Mouse (Mus musculus): ENCODE measurements around the gene Gm28230. TPM values are rescaled to one million over a fixed set of nuclear protein-coding genes. Genes with fewer than 3 reads are reported as not detected.

Gene Gm28230
- polyA plus RNA-seq, 2 experiments = 0.18 to 5.0 TPM

DNA sequence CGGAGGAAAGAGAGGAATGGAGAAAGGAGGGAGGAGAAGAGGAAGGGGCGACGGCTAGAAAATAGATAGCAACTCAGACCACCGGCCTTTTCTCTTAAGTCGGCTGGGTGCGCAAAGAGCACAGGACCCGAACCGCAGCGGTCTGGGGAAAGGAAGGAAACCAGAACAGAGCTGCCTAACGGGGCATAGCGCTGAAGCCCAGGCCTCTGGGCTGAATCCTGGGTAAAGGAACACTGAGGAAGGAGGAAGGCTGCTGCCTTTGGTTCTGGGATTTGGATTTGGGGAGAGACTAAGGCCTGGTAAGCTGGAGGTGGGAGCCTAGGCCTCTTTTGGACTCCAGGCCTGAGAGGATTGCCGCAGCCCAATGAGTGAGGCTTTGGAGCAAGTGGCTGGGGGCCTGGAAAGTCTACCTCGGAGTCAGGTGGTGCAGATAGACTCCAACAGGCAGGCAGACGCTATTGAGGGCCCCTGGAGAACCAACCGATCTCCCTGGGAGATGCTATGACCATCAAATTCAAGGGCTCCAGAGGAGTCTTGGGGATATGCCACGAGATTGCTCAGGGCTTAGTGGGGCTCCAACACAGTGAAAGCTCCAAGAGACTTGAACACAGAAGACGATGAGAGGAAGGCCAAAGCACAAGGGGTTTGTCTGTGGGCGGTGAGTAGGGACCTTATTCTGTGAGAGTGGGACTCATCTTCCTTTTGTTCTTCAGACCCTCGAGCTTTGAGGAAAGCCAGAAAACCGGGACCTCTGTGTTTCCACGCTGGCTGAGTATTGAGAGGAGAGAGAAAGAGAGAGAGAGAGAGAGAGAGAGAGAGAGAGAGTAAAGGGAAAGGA lies 45.7 kb upstream of the Gm28230 start:
- peaks cover 5% of the 10 kb centered on the region; the same call in 1 of the 2 replicates for H3K4me1 ChIP-seq (ENCODE audit: control insufficient read depth, insufficient read depth, low read length)
- no peaks in the 10 kb centered on the region for H3K9me3 ChIP-seq (ENCODE audit: control insufficient read depth, low read length)
- peak overlapping the region; percentile 96 for H3K4me2 ChIP-seq (replicated peaks; ENCODE audit: low read depth, low read length, severe bottlenecking)
- TF ChIP-seq POLR2A (IDR thresholded peaks at IDR 0.05; ENCODE audit: borderline replicate concordance, extremely low read depth, insufficient read depth, insufficient read length) = no peak
- peak overlapping the region; percentile 74 for H3K4me3 ChIP-seq (replicated peaks; ENCODE audit: low read length)
- WGBS = 7% methylated on average over 21 of the region's 21 CpGs
- peak overlapping the region; percentile 99 for H3K9ac ChIP-seq (ENCODE audit: low read depth, low read length, severe bottlenecking)
- DNase-seq (ENCODE audit: low spot score) = no peak
- no peak for ATAC-seq (ENCODE audit: low FRiP score, low read depth)
- peaks cover 11% of the 10 kb centered on the region; the same call in 1 of the 2 replicates for H3K36me3 ChIP-seq (ENCODE audit: control insufficient read depth, insufficient read depth, low read length)
- H3K27me3 ChIP-seq (ENCODE audit: control insufficient read depth, insufficient read depth, low read length) = peaks cover 35% of the 10 kb centered on the region
- H3K27ac ChIP-seq (replicated peaks; ENCODE audit: low read depth, low read length) = peak overlapping the region; percentile 97

DNA sequence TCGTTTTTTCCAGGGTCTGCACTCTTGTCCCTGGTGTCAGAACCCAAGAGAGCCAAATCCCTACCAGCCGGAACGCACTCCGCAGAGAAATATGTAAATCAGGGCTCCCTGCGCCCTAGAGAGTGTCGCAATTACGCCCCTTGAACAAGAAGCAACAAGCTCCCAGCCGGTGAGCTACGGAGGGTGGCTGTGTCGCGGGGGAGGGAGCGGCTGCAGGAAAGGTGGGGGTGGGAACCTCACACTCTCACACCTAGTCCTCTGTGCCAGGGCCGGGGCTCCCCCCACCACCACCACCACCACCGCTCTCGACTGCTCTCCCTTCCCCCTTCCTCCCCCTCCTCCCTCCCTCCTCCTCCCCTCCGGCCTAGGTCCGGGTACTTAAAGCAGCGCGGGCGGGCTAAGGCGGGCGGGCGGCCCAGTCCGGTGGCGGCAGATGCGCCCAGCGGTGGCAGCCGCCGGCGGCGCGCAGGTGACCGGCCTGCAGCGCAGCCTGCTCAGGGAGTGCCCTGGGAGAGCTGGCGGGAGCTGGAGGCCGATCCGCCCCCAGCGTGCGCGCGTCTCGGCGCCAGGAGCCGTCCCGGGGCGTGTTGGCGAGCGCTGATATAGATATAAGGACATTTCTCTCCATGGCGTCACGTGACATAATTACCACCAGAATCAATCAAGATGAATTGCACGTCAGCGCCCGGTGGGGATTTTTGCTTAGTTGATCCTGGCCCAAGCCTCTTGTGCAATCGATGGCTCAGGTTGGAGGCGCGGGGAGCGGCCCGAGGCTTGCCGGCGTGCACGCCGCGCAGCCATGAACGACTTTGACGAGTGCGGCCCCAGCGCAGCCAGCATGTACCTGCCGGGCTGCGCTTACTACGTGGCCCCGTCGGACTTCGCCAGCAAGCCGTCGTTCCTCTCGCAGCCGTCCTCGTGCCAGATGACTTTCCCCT lies 44.7 kb upstream of the Gm28230 start:
- ATAC-seq (ENCODE audit: low FRiP score, low read depth) (peak; percentile 53), DNase-seq (ENCODE audit: low spot score) (peak; percentile 73)
- Histone ChIP-seq H3K4me2 (replicated peaks; ENCODE audit: low read depth, low read length, severe bottlenecking) (peak overlapping the region; percentile 96), H3K4me3 (replicated peaks; ENCODE audit: low read length) (peak overlapping the region; percentile 74), H3K27me3 (ENCODE audit: control insufficient read depth, insufficient read depth, low read length) (peaks cover 33% of the 10 kb centered on the region), H3K9me3 (ENCODE audit: control insufficient read depth, low read length) (no peaks in the 10 kb centered on the region), H3K36me3 (ENCODE audit: control insufficient read depth, insufficient read depth, low read length) (peaks cover 13% of the 10 kb centered on the region), H3K4me1 (ENCODE audit: control insufficient read depth, insufficient read depth, low read length) (peaks cover 5% of the 10 kb centered on the region; the same call in 1 of the 2 replicates), H3K27ac (replicated peaks; ENCODE audit: low read depth, low read length) (peak overlapping the region; percentile 97), H3K9ac (ENCODE audit: low read depth, low read length, severe bottlenecking) (peak overlapping the region; percentile 99)
- under 1% methylated on average over 69 of the region's 78 CpGs for WGBS
- peak; percentile 31; the same call in 1 of the 2 replicates for TF ChIP-seq POLR2A (IDR thresholded peaks at IDR 0.05; ENCODE audit: borderline replicate concordance, extremely low read depth, insufficient read depth, insufficient read length)

DNA sequence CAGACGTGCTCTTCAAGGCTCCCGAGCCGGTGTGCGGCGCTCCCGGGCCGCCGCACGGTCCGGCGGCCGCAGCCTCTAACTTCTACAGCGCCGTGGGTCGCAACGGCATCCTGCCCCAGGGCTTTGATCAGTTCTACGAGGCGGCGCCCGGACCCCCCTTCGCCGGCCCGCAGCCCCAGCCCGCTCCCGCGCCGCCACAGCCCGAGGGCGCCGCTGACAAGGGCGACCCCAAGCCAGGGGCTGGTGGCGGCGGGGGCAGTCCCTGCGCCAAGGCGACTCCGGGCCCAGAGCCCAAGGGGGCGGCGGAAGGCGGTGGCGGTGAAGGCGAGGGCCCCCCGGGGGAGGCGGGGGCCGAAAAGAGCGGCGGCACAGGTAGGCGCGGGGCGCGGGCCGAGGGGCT lies 43.7 kb upstream of the Gm28230 start:
- H3K27me3 ChIP-seq (ENCODE audit: control insufficient read depth, insufficient read depth, low read length) = peaks cover 32% of the 10 kb centered on the region
- peak overlapping the region; percentile 99 for H3K9ac ChIP-seq (ENCODE audit: low read depth, low read length, severe bottlenecking)
- peak overlapping the region; percentile 97 for H3K27ac ChIP-seq (replicated peaks; ENCODE audit: low read depth, low read length)
- TF ChIP-seq POLR2A (IDR thresholded peaks at IDR 0.05; ENCODE audit: borderline replicate concordance, extremely low read depth, insufficient read depth, insufficient read length) = no peak
- H3K4me3 ChIP-seq (replicated peaks; ENCODE audit: low read length) = peak overlapping the region; percentile 74
- WGBS = 1% methylated on average over 26 of the region's 51 CpGs
- DNase-seq (ENCODE audit: low spot score) (no peak), ATAC-seq (ENCODE audit: low FRiP score, low read depth) (peak; percentile 1; the same call in 1 of the 2 replicates)
- H3K4me2 ChIP-seq (replicated peaks; ENCODE audit: low read depth, low read length, severe bottlenecking) = peak overlapping the region; percentile 96
- H3K36me3 ChIP-seq (ENCODE audit: control insufficient read depth, insufficient read depth, low read length) = peaks cover 22% of the 10 kb centered on the region
- H3K9me3 ChIP-seq (ENCODE audit: control insufficient read depth, low read length) = no peaks in the 10 kb centered on the region
- H3K4me1 ChIP-seq (ENCODE audit: control insufficient read depth, insufficient read depth, low read length) = peaks cover 5% of the 10 kb centered on the region; the same call in 1 of the 2 replicates

DNA sequence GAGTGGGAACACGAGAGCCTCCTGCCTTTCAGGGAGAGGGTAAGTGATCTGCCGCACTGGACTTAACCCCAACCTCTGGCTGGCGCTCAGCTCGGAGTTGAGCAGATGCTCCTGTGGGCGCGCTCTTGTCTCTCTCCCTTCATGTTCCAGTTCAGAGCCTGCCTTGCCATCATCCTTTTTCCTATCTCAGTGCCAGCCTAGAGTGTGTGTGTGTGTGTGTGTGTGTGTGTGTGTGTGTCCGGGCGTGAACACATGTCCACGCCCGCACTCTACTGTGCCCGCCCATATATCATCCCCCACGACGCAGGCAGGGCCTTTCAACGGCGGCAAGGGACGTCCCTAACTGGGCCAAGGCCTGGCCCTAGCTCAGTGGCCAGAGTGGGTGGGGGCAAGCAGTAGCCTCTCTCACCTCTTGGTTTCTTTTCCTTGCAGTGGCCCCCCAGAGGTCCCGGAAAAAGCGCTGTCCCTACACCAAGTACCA lies 43.0 kb upstream of the Gm28230 start:
- H3K9ac ChIP-seq (ENCODE audit: low read depth, low read length, severe bottlenecking) = peak overlapping the region; percentile 99
- H3K4me2 ChIP-seq (replicated peaks; ENCODE audit: low read depth, low read length, severe bottlenecking) = peak overlapping the region; percentile 96

DNA sequence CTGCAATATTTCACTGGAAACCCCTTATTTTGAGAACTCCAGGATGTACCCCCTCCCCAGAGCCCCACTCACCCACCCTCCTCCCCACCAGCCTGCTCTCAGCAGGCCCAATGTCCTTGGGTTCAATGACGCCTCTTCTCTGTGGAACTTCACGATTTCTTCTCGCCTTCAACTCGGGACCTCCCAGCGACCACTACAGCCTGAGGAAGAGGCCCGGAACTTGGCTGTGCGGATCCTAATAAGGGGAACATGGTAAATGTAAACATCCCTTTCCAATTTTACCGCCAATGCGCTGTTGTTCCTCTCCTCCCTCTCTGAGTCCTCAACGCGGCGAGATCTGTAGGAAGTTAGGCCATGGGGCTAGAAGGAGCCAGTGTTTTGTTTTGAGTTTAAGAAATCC lies 42.4 kb upstream of the Gm28230 start:
- no peak for DNase-seq (ENCODE audit: low spot score)
- Histone ChIP-seq H3K36me3 (ENCODE audit: control insufficient read depth, insufficient read depth, low read length) (peaks cover 23% of the 10 kb centered on the region), H3K4me2 (replicated peaks; ENCODE audit: low read depth, low read length, severe bottlenecking) (peak overlapping the region; percentile 96)

More for the DNA sequence above, 43.0 kb upstream of the Gm28230 start:
- ATAC-seq (ENCODE audit: low FRiP score, low read depth) (no peak), DNase-seq (ENCODE audit: low spot score) (no peak)
- Histone ChIP-seq H3K9me3 (ENCODE audit: control insufficient read depth, low read length) (no peaks in the 10 kb centered on the region), H3K4me3 (replicated peaks; ENCODE audit: low read length) (peak overlapping the region; percentile 74), H3K27me3 (ENCODE audit: control insufficient read depth, insufficient read depth, low read length) (peaks cover 32% of the 10 kb centered on the region), H3K27ac (replicated peaks; ENCODE audit: low read depth, low read length) (peak overlapping the region; percentile 97), H3K36me3 (ENCODE audit: control insufficient read depth, insufficient read depth, low read length) (peaks cover 23% of the 10 kb centered on the region), H3K4me1 (ENCODE audit: control insufficient read depth, insufficient read depth, low read length) (peaks cover 3% of the 10 kb centered on the region; the same call in 1 of the 2 replicates)
- TF ChIP-seq POLR2A (IDR thresholded peaks at IDR 0.05; ENCODE audit: borderline replicate concordance, extremely low read depth, insufficient read depth, insufficient read length) = no peak
- 1% methylated on average over 18 of the region's 18 CpGs for WGBS

More for the DNA sequence above, 42.4 kb upstream of the Gm28230 start:
- 11% methylated on average over 12 of the region's 12 CpGs for WGBS
- ATAC-seq (ENCODE audit: low FRiP score, low read depth) = no peak
- TF ChIP-seq POLR2A (IDR thresholded peaks at IDR 0.05; ENCODE audit: borderline replicate concordance, extremely low read depth, insufficient read depth, insufficient read length) = no peak
- H3K4me3 ChIP-seq (replicated peaks; ENCODE audit: low read length) = peak overlapping the region; percentile 74
- no peaks in the 10 kb centered on the region for H3K9me3 ChIP-seq (ENCODE audit: control insufficient read depth, low read length)
- peak overlapping the region; percentile 99 for H3K9ac ChIP-seq (ENCODE audit: low read depth, low read length, severe bottlenecking)
- H3K27me3 ChIP-seq (ENCODE audit: control insufficient read depth, insufficient read depth, low read length) = peaks cover 32% of the 10 kb centered on the region
- H3K27ac ChIP-seq (replicated peaks; ENCODE audit: low read depth, low read length) = peak overlapping the region; percentile 97
- H3K4me1 ChIP-seq (ENCODE audit: control insufficient read depth, insufficient read depth, low read length) = no peaks in the 10 kb centered on the region

Data from limb, embryonic 14.5 days (tissue).